Mouse (Mus musculus): ENCODE data around the gene Galnt12.
"Not testable (repeated sequence)": the region's sequence is repeated elsewhere in the genome, so short reads cannot be mapped to it uniquely, and the experiment has no call there.

Gene Galnt12

DNA sequence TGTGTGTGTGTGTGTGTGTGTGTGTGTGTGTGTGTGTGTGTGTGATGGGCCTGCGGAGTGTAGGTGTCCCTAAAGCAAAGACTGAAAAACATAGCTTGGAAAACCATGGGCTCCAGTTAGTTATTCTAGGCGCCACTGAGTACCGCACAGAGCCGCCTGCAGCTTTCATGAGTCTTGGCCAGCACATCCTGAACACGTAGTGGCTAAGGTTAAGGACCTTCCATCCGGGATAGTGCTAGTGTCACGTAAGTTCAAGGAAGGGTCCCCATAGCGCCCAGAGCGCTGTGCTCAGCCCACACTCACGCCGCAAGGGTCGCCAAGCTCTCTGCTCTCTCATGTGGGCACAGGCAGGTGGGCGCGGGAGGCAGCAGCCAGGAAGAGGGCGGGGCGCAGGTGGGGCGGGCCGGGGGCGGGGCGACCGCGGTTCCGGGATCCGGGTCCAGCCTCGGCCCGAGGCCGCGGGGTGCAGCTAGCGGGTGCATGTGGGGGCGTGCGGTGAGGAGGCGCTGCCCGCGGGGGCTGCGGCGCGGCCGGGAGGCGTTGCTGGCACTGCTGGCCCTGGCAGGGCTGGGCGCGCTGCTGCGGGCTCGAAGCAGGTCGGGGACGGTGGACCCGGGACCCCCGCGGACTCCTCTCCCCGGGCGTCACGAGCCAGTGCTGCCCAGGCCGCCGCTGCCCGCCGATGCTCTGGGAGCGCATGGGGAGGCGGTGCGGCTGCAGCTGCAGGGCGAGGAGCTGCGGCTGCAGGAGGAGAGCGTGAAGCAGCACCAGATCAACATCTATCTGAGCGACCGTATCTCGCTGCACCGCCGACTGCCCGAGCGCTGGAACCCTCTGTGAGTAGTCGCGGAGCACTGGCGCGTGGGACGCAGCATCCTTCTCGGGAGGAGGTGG, at the start of gene Galnt12:
TSS of gene Galnt12 (plus strand) at position 417 of the 894 bp plus-strand sequence.
- no peak for DNase-seq (ENCODE audit: low spot score)

DNA sequence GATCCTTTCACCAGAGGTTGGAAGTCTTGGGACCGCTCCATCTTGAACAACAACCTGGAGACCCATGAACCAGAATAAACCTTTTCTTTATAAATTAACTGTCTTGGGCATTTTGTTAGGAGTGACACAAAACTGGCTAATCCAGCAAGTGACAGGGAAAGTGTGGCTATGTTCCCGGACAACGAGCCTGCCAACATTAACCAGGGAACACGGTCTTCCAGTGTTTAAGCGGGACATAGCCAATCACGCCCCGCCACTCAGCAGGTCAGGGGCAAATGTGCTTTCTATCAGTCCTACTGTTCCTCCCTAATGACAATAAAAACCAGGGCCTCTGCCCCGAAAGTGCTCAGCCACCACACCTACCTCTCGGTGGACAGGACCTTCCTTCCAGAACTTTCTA, 47.8 kb upstream of the Galnt12 start:
- peak; percentile 35 for DNase-seq (ENCODE audit: low spot score)

DNA sequence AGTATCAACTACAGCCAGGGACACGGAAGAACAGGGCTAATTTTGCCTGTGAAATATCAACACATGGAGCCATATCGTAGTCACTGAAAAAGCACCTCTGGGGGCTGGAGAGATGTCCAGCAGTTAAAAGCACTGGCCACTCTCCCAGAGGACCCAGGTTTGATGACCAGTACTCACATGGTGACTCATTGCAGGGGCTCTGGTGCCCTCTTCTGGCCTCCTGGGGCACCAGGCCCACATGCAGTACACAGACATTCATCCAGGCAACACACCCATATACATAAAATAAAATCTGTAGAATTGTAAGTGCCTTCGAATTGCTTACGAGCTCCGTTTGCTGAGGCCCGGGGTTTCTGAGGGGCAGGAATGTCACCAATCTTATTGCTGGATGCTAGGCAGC, 44.7 kb upstream of the Galnt12 start:
- no peak for DNase-seq (ENCODE audit: low spot score)

DNA sequence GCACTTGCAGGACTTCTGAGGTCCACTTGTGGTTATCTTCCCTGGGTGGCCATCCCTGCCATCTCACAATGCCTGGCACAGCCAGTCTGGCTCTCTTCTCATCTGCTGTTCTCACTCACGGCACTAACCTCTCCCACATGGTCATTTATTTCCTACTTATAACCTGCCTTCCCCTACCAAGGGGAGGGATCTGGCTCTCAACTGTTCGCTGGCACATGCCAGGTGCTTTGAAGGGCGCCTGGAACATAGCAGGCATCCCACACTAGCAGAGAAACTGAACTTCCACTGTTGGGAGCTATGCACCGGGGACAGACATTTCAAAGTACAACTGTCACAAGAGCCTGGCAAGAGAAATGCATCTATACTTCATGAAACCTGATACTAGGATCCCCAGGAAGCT, 43.9 kb upstream of the Galnt12 start:
- DNase-seq (ENCODE audit: low spot score), result no peak

DNA sequence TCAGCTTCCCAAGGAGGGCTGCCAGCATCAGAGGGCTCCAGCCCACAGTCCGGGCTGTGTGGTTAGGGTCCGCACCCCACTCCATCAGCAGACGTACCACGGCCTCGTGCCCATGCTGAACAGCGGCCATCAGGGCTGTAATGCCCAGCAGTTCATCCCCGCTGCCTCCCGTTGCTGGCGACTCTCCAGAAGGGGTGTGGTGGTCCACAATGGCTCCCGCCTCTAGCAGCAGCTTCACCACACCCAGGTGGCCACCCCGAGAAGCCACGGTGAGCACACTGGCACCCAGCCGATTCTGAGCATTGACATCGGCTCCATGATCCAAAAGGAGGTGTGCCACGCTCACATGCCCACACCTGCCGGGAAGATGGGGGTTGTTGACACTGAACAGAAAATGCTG, 42.5 kb upstream of the Galnt12 start:
- DNase-seq (ENCODE audit: low spot score), result no peak

DNA sequence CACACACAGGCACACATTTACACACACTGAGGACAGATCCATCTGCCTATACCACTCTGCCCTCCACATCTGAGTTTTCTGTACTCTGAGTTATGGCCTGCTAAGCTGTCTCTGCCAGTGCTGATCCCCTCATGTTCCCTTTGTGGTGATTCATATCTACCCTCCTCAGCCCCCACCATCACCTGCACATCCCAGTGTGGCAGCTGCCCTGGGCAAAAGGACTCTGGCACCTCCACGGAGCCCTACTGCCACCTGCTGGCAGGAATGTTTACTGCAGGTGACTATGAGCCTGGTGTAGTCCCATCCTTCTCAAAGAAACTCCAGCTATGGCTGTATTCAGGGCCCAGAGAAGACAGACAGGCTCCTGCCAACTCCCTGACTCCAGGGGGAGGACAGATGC, 41.5 kb upstream of the Galnt12 start:
- peak; percentile 78 for DNase-seq (ENCODE audit: low spot score)

DNA sequence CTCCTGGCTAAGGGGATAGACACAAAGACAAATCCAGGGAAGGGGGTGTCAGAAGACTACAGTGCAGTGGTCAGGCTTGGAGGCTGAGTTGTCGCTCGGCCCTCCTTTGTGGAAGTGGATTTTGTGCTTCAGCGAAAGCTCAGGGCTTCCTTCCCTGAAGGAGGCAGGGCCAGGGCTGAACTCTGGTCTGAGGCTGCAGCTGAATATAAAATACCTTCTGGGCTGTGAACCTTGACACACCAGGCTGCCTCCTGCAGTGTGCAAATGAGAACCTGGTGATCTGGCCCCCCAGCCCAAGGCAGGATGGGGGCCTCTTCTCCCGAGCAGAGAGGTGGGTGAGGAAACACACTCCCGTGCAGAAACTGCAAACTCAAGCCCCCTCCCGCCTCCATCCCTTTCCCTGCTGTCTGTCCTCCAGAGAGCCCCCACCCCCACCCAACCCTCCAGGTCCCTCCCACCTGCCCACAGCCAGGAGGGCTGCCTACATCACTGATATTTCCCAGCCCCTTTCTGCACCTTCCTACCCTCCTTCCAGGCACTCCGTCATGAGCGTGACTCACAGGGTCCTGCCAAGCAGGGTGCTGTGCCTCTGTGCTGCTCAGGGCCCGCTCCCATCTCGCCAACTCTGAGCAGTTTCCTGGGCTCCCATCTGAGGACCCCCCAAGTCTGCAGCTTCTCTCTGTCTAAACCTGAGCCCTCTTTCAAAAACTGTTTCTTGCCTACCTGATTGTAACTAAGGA, 40.9 kb upstream of the Galnt12 start:
- DNase-seq (ENCODE audit: low spot score), result no peak

DNA sequence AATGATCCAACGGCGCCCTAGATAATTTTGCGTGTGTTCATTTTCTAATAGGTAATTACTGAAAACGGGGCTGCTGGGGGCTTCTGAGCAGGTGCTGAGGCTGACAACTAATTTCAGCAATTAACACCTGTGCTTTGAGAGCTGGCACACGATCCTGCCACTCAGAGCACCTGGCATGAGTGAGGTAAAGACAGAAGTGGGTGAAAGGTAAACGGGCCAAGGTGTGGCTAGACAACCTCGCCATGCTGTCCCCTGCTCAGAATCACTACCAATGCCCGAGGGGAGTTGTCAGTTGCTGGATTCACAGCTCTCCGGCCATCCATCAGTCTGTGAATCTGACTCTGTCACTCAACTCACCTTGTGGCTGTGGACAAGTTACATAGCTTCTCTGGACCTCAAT, 39.8 kb upstream of the Galnt12 start:
- no peak for DNase-seq (ENCODE audit: low spot score)

DNA sequence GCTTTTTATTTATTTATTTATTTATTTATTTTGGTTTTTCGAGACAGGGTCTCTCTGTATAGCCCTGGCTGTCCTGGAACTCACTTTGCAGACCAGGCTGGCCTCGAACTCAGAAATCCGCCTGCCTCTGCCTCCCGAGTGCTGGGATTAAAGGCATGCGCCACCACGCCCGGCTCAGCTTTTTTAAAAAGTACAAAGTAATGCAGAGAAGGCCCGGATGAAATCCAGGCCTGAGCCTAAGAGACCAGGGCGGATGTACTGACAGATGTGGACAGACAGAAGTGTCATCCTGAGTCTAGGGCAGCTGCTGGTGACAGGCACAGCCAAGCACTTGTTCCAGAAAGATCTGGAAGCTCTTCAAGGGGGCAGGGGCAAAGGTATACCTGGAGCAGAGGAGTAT, 36.5 kb upstream of the Galnt12 start:
- DNase-seq (ENCODE audit: low spot score), result not testable (repeated sequence)

DNA sequence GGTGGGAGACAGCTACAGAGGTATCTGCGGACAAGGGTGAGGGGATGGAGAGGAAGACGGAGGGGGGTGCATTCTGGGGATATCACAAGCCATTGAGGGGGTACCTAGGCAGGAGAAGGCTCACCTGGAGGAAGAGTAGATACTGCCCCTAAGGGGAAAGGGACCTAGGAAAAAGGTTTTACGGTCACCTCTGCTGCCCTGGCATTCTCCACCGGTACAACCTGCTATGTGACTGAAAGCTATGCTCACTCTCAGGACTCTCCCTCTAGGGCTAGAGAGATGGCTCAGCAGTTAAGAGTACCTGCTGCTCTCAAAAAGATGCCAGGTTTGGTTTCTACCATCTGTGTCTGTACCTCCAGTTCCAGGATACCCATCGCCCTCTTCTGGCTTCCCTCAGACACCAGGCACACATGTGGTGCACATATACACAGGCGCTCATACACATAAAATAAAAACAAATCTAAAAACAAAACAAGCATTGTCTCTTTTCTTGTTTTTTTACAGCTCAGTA, 36.1 kb upstream of the Galnt12 start:
- DNase-seq (ENCODE audit: low spot score), result no peak

DNA sequence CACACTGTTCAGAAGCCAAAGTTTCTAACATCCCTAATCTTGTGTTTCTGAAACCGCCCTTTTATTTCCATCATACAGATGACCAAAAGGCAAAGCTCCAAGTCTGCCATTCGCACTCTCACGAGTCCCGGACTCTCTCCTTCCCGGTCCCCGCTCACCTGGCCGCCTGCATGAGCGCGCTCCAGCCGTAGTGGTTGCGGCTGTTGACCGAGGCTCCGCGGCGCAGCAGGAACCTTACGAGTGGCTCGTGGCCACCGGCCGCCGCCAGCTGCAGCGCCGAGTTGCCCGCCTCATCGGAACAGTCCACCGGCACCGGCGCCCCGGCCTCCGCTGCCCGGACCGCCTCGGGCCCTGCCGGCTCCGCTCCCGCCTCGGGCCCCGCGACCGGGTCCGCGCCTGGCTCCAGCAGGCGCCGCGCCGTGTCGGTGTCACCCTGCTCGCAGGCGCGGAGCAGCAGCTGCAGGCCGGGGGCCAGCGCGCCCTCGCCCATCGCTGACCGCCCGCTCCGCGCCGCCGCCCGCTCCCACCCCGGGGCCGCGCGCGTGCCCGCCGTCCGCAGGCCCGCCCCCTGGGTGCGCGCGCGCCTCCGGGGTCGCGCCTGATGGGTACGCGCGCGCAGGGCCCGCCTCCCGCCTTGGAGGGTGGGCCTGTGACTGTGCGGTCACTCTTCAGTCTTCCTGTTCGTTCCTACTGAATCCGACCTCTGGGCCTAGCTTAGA, 34.8 kb upstream of the Galnt12 start, which contains the start of gene Anks6:
TSS of gene Anks6 (minus strand) at position 637 of the 719 bp plus-strand sequence.
- DNase-seq (ENCODE audit: low spot score), result peak; percentile 69

DNA sequence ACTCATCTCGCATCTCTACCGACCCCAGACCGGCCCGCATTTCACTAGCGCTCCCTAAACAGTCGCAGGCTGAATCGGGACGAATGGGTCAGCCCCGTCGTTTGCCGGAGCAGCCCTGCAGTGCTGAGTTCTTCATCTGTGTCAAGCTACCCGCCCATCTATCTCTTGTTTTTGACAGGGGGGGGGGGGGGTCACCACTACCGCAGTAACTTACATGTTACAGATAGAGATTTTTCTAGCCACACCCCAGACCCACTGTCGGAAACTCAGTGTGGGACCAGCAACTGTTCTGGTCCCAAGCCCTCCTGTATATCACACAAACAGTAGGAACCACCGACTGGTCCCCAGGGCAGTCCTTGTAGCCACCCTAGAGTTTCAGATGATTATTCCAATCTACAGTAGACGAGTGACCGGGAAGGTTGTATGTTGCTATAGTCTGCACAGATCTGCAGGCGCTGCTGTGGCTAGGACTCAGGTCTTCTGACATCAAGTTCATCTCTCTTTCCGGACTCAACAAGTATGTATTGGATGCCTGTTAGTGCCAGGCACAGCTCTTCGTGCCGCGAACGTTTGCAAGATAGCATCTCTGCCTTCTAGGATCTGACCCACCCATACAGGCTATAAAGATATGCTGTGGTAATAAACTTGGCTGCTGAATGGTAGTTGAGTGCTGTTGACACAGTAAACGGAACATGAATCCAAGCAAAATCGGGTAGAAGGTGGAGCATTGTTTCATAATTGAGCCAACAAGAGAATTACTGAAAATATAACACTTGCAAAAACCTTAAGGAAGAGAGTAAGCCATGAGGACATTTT, 34.0 kb upstream of the Galnt12 start:
- DNase-seq (ENCODE audit: low spot score), result peak; percentile 71

DNA sequence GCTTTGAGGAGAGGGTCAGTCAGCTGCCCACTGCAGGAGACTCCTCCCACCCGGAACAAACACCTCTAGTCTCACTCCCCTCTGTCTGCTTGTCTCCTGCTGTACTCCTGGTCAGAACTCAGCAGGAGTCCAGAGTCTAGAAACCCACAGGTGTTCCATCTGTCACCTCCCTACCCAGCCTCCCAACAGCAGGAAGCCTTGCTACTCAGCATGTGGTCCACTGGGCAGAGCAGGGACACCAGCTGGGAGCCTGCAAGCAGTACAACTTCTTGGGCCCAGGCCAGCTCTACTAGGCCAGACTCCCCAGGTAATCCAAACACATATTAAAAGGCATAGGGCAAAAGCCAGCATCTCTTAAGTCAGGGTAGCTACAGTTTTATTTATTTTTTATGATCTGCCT, 30.8 kb upstream of the Galnt12 start:
- no peak for DNase-seq (ENCODE audit: low spot score)

DNA sequence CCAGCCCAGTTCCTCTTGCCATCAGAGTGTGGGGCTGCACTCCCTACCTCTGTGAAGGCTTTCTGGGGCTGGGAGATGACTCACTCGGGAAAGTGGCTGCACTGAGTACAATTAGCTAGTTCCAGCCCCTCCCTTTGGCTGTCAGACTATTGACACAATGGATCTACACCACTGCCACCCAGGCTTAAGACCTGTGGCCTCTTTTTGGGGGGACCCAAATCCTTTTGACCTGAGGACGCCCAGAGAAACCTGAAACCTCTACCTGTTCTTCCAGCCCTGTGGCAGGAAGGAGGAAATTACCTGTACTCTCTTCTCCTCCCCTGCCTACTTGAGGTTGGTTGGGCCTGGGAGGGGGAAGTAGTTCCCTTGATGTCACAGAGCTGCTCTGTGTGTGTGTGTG, 16.7 kb upstream of the Galnt12 start:
- DNase-seq (ENCODE audit: low spot score), result no peak

DNA sequence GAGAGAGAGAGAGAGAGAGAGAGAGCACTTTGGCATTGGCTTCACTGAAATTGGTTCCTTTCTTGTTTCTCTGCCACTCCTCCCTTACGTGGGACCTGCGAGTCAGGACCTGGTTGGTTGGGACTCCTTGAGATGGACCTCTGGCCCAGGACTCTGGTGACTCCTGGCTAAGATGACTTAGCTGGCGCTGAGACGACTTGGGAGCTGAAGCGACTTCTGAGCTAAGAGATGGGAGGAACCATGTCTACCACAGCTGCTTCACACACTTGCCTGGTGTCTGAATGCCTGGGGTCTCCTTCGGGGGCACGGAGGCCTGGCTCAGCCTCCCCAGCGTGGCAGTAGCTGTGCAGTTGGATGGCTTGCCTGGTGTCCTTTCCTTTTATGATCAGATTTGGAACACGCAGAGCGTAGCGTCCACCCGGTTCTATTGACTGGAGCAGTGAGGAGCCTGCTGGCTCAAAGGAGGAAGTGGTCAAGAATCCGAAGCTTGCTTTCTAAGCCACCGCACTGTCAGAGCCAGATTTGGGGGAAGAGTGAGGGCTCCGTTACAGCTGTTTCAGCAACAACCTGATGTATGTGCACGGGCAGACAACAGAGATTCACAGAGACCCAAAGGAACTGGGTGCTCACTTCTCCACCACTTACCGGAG, 11.6 kb upstream of the Galnt12 start:
- DNase-seq (ENCODE audit: low spot score), result no peak

DNA sequence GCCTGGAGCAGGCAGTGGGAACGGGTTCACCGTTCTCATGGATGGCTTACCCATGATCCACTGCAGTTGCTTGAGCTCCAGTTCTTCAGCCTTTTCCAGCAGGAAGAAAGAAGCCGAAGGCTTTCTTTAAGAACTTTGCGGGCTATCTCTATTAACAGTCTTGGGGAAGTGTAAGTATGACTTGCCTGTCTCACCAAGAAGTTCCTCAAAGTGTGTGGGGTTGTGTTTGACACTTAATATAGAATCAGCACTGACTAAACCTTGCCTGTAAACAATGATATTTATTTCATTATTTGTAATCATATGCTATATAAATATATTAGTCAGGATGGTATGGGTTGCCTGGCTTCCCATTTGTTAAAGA, 11.1 kb upstream of the Galnt12 start:
- DNase-seq (ENCODE audit: low spot score), result no peak

DNA sequence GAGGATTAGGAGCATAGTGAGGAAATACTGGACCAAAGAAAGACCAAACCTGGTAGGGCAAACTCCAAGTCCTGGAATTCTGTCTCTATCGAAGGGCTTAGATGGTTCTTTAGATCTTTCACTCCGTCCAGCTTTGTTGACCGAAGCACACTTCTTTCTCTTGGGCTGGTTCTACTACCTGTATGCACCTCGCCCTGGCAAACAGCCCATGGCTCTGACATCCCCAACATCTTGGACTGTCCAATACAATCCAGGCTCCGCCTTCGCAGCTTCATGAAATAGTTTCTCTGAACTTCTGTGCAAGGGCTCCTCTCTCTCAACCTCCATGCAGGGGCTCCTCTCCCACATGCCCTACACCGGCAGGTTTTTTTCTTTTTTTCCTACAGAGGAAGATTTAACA, 7.9 kb upstream of the Galnt12 start:
- no peak for DNase-seq (ENCODE audit: low spot score)

DNA sequence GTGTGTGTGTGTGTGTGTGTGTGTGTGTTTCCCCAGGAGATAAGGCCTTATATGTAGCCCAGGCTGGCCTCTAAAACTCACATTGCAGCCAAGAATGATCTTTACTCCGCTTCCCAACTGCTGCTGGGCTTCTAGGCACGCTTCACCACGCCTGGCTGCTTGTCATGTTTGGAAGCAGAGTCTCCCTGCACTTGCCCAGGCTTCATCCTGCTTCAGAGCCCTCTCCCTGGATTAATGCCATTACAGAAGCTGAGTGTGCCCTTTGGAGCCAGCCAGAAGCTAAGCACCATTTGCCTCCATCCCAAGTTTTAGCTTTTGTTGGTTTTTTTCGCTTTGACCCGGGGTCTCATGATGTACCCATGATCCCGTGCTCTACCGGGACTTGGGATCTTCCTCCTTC, 3.0 kb upstream of the Galnt12 start:
- no peak for DNase-seq (ENCODE audit: low spot score)

DNA sequence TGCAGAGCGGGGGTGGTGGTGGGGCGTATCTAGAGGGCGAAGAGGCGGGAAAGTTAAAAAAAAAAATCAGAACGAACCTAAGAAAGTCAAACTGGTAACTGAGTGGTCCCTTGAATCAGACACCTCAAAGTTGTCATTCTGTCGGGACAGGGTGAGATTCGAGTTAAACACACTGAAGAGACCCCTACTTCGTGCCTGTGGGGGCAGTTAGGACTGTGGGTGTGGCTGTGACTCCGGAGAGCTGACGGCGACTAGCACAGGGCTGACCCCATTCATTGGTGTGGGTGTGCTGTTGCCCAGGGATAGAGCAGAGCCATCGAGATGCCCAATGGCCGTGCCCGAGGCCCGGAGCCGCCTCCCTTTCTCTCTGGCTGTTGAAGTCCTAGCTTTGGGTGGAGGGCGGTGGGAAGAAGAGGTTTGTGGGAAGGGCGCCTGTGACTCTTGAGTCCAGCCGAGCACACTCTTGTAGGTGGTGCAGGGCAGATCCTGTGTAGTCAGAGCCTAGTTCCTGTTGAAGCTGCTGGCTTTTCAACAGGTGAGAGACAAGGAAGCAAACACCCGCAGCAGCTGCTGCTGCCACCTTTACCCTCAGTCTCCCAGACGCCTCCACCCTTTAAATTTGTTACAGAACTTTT, 795 bp downstream of the Galnt12 start:
- no peak for DNase-seq (ENCODE audit: low spot score)

DNA sequence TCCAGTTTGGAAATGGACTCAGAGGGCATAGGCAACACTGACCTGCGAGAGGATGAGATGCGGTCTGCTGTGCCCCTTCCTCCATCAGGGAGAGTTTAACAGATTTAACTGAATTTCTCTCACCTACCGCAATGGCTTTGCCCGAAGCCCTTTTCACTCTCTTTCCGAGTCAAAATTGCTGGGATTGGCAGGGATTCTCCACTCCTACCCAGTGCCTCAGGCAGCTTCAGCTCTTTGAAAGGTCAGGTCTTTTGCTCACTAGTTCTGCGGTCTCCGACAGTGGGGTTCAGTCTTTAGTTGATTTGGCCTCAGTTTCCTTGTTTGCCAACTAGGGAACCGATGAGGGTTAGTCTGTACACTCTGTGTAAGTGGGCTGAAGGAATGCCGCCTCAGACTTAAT, 1.5 kb downstream of the Galnt12 start:
- DNase-seq (ENCODE audit: low spot score), result no peak

DNA sequence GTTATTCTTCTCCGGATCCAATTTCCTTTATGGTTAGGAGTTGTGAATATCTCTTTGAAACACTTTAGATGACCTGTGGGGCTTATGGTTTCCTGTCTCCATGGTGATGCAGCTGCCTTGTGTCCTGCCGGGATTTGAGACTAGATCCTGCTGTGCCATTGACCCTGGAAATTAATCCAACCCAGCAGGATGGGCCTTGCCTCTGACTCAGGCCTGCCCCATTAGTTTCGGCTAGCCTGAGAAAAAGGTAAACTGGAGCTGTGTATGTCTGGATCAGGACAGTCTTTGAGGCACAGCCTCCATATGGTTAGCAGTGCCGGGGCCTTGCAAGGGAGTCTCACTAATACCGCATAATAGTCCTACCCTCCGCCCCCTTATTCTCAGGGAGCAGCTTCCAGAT, 1.9 kb downstream of the Galnt12 start:
- DNase-seq (ENCODE audit: low spot score), result no peak

Measured in adipocyte (in vitro differentiated cells).